Mouse (Mus musculus) spleen, adult 10 weeks (tissue): ENCODE measurements around the gene Olfr688. TPM values are rescaled to one million over a fixed set of nuclear protein-coding genes. Genes with fewer than 3 reads are reported as not detected.

Experiments used
- polyA plus RNA-seq: library from polyadenylated mRNA; stranded (reverse); fragments of 350-450 nt; fragmentation: Illumina TruSeq; extraction: RNeasy Lipid Tissue Mini Kit (QIAGEN cat#74804); gene quantifications from one replicate; pipeline ENCODE4 v1.2.3, GENCODE M21; 2015; ENCODE audit warnings: low replicate concordance; ENCODE audit not compliant: insufficient read depth

The Olfr688 gene
- polyA plus RNA-seq = not detected

GRCm38 (mm10) chr7:105287795-105288194, at the start of gene Olfr688:
TSS of gene Olfr688 (plus strand) at chr7:105288095.

GRCm38 (mm10) chr7:105310865-105311264, 23.0 kb downstream of the Olfr688 start, which contains the start of gene Olfr689:
TSS of gene Olfr689 (plus strand) at chr7:105311165.

GRCm38 (mm10) chr7:105334004-105334403, 46.1 kb downstream of the Olfr688 start, which contains the start of gene Olfr690:
TSS of gene Olfr690 (minus strand) at chr7:105334104.

Other genes starting within 250 kb of the Olfr688 start
- gene Olfr677, start 236.7 kb upstream of the Olfr688 start, polyA plus RNA-seq = not detected
- gene Olfr678, start 223.6 kb upstream of the Olfr688 start, polyA plus RNA-seq = not detected
- not detected for gene Olfr679, start 206.9 kb upstream of the Olfr688 start, polyA plus RNA-seq
- not detected for gene Olfr680-ps1, start 195.3 kb upstream of the Olfr688 start, polyA plus RNA-seq
- gene Olfr681, start 171.3 kb upstream of the Olfr688 start, polyA plus RNA-seq = not detected
- not detected for gene Olfr683, start 141.1 kb upstream of the Olfr688 start, polyA plus RNA-seq
- not detected for gene Olfr684, start 124.4 kb upstream of the Olfr688 start, polyA plus RNA-seq
- gene Olfr685, start 102.1 kb upstream of the Olfr688 start, polyA plus RNA-seq = not detected
- gene Olfr686, start 80.6 kb upstream of the Olfr688 start, polyA plus RNA-seq = not detected
- not detected for gene Olfr689, start 23.1 kb downstream of the Olfr688 start, polyA plus RNA-seq
- gene Olfr690, start 46.0 kb downstream of the Olfr688 start, polyA plus RNA-seq = not detected
- gene Olfr691, start 54.2 kb downstream of the Olfr688 start, polyA plus RNA-seq = not detected
- not detected for gene Olfr692, start 80.1 kb downstream of the Olfr688 start, polyA plus RNA-seq
- gene Gm5901, start 86.9 kb downstream of the Olfr688 start, polyA plus RNA-seq = not detected
- 19.9 TPM for gene Fam160a2, start 112.0 kb downstream of the Olfr688 start, polyA plus RNA-seq
- gene Cnga4, start 116.5 kb downstream of the Olfr688 start, polyA plus RNA-seq = not detected
- gene Cckbr, start 137.6 kb downstream of the Olfr688 start, polyA plus RNA-seq = not detected
- 12.3 TPM for gene Cavin3, start 194.2 kb downstream of the Olfr688 start, polyA plus RNA-seq